Mouse (Mus musculus): ENCODE measurements around the gene Ten1.

The Ten1 gene

DNA sequence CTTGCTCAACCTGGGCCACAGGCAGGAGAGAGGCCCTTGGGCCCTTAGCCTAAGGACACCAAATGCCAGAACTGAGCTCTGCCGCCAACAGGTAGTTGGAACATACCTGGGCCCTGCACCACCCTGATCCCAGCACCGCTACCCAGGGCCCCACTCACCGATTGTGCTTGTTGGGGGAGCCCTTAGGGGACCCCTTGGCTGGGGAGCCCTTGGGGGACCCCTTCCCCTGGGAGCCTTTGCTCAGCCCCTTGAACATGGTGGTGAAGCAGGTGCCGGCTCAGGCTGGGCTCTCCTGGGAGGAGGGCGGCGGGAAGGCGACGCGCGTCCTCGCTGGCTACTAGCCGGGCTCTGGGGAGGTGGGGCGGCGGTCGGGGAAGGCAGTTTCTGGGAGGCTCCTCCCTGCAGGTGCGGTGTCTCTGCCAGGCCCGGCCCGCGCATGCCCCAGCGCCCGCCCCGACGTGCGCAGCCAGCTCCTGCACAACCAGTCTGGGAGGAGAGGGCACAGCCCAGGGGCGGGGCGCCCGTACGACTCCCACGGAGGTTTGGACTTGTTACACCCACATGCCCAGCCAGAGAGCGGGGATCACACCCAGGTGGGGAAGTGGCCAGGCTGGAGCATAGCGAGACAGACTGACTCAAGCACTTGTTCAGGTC, 39.2 kb downstream of the Ten1 start, which contains the start of gene Evpl:
Gene Evpl (minus strand): TSS at position 336 of the 654 bp plus-strand sequence.
- DNase-seq (ENCODE audit: low read depth, low spot score): peak; percentile 21

DNA sequence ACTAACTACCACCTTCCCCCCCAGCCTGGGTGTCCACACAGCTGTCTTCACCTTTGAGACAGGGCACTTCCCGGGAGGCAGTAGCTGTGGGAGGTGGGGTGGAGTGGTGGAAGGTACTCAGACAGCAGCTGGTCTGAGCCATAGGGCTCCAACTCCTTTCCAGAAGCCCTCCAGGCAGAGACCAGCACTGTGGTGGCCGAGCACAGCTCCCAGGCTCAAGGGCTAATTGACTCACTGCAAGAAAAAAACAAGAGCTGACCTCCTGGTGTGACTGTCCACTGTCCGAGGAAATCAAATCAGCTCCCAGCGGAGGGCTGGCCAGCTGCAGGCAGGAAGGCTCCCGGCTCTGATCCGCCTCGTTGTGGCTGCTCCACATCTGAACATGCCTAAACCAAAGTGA, 41.1 kb downstream of the Ten1 start:
- no peak for DNase-seq (ENCODE audit: low read depth, low spot score)

DNA sequence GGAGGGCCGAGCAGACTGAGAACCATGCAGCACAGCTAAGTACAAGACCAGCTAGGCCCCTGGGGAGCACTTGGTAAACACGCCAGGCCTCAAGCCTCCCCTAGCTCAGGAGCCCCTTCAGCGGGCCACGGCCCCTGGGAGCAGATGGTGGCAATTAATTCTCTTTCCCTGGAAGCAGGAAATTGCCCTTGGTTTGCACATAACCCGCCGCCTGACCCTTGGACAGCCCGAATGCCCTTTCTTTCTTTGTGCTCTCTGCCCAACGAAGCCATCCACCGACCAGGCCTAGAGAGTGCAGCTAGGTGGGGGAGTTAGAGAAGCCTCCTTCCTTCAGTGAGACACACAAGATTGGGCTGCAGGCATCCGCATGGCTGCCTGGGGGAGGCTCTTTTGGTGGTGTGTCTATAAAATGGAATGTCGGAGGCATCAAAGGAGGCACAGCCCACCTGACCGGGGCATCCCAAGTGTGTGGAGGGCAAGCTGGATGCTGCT, 43.1 kb downstream of the Ten1 start:
- no peak for DNase-seq (ENCODE audit: low read depth, low spot score)

DNA sequence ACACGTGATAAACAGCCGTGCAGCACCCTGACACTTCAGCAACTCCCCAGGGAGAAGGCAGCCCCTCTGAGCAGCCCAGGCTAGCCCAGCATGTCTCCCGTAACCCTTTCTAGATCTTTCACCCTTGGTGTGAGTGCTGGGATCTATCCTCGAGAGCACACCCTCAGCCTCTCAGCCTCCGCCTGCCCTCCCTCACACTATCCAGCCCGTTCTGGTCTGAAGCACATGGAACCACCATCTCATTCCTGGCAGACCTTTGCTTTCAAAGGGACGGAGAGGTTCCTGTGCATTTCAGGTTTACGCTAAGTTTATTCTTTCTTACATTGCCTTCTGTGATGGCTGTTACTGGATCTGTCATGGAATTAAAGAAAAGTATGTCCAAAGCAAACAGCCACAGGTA, 45.9 kb downstream of the Ten1 start:
- no peak for DNase-seq (ENCODE audit: low read depth, low spot score)

DNA sequence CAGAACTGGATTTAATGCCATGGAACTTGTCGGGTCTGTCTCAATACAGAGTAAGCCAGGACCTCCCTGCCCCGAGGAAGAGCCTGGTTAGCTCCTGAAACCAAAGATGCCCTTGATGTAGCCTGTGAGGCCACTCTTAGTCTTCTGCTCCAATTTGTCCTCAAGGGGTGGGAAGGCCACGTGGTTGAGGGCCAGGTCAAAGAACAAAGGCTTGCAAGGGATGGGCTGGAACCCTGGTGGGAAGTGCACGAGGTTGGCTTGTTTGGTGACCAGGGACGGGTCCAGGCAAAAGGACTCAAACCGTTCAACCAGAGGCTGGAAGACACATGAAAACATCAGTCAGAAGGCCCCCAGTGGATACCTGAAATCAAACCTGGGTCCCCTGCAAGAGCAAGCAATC, 47.0 kb downstream of the Ten1 start:
- DNase-seq (ENCODE audit: low read depth, low spot score): no peak

DNA sequence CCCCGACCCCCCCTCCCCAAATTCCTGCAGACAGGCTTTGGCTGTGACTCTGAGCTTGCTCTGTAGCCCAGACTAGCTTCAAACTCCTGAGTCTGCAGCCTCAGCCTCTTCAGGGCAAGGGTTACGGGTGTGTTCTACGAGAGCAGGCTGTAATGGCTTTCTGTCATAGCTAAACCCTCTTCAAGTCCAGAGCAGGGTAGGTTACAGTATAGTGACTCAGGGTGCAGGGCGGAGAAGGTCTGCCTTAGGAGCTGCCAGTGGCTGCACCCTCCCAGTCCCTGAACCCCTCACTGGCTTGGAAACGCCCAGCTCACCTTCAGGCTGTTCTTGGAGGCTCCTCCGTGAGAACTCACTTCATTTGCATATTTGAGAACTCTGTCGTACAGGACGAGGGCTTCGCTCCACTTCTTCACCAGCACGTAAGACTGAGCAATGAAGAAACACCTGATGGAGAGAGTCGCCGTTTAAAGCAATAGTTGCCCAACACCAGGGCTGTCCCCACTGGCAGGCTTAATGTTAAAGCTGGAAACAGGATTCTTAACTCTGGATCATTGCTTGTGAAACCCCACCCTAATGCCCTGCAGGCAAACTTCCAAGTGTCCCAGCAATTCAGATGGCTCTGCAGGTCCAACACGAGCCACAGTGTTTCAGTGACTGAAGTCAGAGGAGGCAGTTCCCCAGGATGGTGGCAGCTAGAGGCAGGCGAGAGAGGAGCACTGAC, 49.0 kb downstream of the Ten1 start:
- DNase-seq (ENCODE audit: low read depth, low spot score): no peak

DNA sequence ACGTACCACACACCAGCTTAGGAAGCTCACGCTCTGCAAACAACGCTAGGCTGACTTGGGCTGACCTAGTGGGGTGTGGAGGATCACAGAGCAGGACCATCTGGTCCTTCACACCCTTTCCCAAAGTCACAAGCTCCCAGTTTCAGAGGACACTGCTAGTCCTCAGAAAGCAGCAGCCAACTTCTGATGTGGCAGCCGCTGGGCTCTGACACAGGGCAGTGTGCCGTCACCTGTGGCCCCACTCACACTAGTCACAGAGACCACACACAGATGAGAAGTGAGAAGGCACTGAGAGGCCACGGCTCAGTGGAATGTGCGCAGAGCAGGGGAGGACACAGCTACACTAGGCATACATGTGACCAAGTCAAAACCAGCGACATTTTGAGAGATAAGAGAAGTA, 52.2 kb downstream of the Ten1 start:
- DNase-seq (ENCODE audit: low read depth, low spot score): no peak

DNA sequence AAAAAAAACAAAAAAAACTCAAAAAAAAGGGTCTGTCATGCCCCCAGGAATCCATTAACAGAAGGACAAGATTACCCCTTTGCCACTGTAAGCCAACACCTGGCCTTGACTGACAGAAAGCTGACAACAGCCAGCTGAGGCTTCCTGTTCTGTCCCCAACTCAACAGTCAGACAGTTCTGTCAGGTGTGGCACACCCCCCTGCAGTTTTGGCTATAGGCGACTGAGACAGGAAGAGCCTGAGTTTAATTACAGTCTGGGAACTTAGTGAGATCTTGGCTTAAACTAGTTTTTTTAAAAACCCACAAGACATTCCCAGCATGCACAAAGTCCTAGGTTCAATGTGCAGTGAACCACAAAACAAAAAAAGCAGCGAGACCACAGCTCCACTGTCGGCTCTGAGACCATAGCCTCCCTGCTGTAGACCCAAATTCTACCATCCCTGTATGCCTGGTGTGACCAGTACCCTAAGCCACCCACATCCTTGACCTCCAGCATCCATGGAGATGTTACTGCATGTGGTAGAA, 54.5 kb downstream of the Ten1 start:
- DNase-seq (ENCODE audit: low read depth, low spot score): no peak

DNA sequence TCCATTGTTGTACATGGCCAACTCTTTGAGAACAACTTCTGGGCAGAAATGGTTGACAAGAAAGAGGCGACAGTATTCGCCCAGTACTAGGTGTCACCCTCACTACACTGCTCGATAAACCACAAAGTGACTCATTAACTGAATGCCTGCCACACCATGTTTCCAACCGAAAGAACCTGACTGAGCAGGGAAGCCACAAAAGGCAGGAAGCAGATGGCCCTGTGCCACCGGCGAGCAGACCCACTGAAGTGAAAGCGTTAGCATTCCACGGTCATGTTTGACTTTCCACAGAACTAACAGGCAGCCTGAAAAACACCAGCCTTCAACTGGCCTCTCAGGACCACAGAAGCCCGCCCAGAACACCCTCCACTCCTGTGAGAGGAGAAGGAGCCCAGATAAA, 56.0 kb downstream of the Ten1 start:
- DNase-seq (ENCODE audit: low read depth, low spot score): no peak

DNA sequence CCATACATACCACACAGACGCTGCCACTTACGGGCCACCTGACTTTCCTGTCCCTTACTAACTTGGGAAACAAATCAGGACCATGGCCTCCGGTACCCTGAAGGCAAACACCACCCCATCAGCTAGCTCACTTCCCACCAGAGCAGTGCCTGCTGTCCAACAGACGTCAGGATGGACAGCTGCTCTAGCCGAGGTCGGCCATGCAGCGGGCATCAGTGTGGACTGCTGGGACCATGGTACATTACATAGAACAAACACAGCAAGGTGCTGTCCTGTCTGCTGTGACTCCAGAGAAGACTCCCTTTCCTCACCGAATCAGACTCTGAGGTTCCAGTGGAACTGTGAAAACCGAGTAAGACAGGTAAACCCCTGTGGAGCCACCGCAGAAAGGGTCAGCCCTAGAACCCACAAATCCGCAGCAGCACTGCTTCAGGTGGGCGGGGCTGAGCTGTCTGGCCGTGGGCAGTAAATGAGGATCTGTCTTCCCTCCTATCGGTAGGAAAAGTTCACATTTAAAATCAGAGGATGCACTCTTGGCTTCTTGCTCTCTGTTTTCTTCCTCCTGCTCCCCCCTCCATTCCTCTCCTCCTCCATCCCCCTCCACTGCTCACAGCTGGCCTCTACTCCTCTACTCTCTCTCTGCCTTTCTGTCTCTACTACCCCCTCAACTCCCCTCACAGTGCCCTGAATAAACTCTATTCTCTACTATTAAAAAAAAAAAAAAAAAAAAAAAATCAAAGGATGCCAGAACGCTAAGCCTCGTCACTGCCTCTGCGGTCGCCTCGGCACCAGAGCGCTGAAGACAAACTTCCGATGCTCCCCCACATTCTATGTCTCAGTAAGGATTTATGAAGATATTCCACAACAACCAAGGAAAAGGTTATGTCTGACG, 56.7 kb downstream of the Ten1 start:
- DNase-seq (ENCODE audit: low read depth, low spot score): no peak

DNA sequence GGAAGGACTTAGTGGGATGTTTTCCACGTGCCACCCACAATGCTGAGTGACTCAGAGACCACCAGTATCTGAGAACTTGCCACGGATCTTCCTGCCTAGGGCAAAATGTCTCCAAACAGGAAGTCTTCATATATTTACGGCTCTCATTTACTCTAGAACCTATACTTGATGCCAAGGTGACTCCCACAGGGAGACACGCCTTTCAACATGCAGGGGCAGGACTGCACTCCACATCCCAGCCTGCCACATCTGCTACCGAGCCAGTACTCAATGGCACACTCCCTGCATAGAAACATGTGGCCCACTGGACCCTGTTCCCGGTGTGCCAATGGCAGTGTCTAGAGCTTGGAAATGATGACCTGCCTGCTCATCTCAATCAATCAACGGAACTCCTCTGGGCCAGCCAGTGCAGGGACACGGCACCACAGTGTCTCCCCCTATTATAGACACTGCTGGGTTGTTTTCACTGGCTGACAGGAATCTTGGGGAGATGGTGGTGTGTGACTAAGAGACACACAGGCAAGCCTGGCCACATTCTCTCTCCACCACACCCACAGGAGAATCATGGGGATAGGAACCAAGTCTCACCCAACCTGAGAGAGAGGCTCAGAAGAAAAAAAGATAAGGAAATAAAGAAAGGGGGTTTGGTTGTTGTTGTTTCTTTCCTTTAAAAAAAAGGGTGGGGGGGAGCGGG, 57.5 kb downstream of the Ten1 start:
- DNase-seq (ENCODE audit: low read depth, low spot score): no peak

DNA sequence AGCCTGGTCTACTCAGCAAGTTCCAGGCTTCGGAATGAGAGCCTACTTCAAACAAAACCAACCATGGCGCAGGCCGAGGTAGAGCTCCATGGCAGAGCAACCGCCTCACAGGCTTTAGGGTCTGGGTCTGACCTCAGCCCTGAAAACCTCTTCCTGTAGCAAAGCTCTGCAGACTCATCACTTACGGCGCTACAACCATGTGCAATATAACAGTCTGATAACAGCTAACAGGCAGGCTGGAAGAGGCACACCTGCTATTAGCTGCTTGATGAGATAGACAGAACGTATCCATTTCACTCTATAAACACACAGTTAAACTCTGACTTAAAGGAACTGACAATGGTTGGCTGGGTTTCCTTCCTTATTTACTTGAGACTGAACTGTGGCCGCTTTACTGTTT, 60.8 kb downstream of the Ten1 start:
- DNase-seq (ENCODE audit: low read depth, low spot score): no peak

DNA sequence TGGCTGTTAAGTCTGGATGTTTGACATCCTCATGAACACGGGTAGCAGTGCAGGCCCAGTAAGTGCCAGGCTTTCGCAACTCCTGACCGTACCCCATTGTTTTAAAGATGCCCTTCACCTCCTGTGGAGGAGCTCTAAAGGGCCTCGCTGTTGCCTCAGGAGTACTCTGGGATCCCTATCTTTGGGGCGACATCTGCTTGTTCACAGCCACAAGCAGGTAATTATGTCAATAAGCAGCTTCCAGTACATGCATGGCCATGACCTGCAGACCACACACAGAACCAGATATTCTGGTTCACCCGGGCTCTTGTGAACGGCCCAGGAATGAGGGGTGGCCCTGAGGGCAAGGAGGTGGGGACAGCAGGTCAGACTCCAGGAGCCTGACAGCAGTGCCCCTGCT, 61.6 kb downstream of the Ten1 start:
- DNase-seq (ENCODE audit: low read depth, low spot score): no peak

Data from A20 (cell line).